ENCODE assay signal across 17 mouse cellular contexts in the genomic region with DNA sequence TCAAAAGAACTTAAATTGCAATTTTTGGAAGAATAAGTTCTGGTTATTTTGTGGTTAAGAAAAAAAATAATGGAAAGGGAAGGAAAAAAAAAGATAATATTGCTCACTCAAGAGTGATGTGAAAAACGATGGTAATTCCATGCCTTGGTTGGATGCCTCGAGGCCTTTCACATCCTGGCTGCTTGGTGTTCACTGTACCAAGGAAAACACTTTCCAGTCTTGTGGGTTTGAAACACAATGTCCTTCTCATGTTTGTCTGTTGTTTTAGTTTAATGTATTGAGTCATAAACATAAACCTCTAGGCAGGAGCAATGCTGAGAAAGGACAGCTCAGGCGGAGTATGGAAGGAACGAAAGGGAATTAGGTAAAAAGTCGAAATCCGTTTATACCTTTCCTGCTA.
"Had no signal": no experiment of that assay in that cellular context is flagged by ENCODE, and none has a peak within 500 bp of the region (broad histone marks: within the 10 kb centered on the region; RNA-seq: fewer than 3 reads in every experiment).

No protein-coding gene starts in this region.

- H3K27ac ChIP-seq: midbrain, embryonic 10.5 days; midbrain, embryonic 12.5 days; neural tube, embryonic 13.5 days; neural tube, embryonic 15.5 days; stomach, embryonic 15.5 days; stomach, postnatal 0 days had no signal

- H3K27me3 ChIP-seq: midbrain, embryonic 12.5 days; neural tube, embryonic 13.5 days; neural tube, embryonic 15.5 days; stomach, embryonic 15.5 days had no signal

- H3K4me3 ChIP-seq: midbrain, embryonic 10.5 days; midbrain, embryonic 12.5 days; myocyte; neural tube, embryonic 13.5 days; neural tube, embryonic 15.5 days; stomach, embryonic 15.5 days had no signal

- H3K36me3 ChIP-seq: midbrain, embryonic 10.5 days; midbrain, embryonic 12.5 days; neural tube, embryonic 13.5 days; neural tube, embryonic 15.5 days; stomach, embryonic 15.5 days had no signal

- H3K9me3 ChIP-seq: midbrain, embryonic 10.5 days; midbrain, embryonic 12.5 days; neural tube, embryonic 13.5 days; neural tube, embryonic 15.5 days; stomach, embryonic 15.5 days had no signal

- DNase-seq: lung, adult 18-20 months; lung, embryonic 14.5 days; lung, postnatal 10 days; lung, postnatal 4 days; midbrain, embryonic 14.5 days; right cerebral cortex, adult 18-20 months; thymus, adult 2 months; thymus, postnatal 25 days; thymus, postnatal 4 days had no signal

- H3K4me1 ChIP-seq: midbrain, embryonic 10.5 days; midbrain, embryonic 12.5 days; neural tube, embryonic 13.5 days; neural tube, embryonic 15.5 days; stomach, embryonic 15.5 days had no signal

- H3K4me2 ChIP-seq: lung, embryonic 14.5 days; midbrain, embryonic 12.5 days; neural tube, embryonic 13.5 days; neural tube, embryonic 15.5 days; stomach, embryonic 15.5 days had no signal

- H3K9ac ChIP-seq: lung, embryonic 14.5 days; midbrain, embryonic 12.5 days; neural tube, embryonic 13.5 days; neural tube, embryonic 15.5 days; stomach, embryonic 15.5 days had no signal

- ATAC-seq: midbrain, embryonic 16.5 days had no signal
